Mouse (Mus musculus): ENCODE data around the gene Donson.

DNA sequence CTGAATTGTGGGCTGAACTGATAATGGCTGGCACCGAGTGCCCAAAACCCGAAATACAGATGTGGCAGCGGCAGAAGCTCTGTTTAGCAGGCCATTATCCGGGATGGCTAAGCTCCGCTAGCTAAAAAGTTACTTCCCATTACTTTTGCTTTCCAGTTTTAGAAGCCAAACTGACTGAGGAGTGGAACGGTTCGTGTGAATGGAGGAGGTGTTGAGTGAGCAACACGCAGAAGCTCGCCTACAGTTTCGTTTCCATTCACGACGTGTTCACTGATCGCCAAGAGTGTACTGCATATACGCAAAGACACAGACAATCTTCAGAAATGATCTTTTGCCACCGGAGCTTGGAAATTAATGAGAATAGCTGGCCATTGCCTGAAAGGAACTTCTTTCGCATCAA is 26.2 kb downstream of the Donson start:
- TF ChIP-seq CTCF (IDR thresholded peaks at IDR 0.05; ENCODE audit: control insufficient read depth, insufficient read depth, insufficient replicate concordance, low read depth, low read length) = no peak
- TF ChIP-seq POLR2A (IDR thresholded peaks at IDR 0.05; ENCODE audit: control insufficient read depth, low read depth, low read length) = no peak

Measured in testis, adult 2 months (tissue).